Mouse (Mus musculus) limb, embryonic 12.5 days (tissue): Measurements from ENCODE around the gene Flcn. TPM values are rescaled to one million over a fixed set of nuclear protein-coding genes. Genes with fewer than 3 reads are reported as not detected.
A peak's percentile ranks its signal among the peaks of the same experiment; 100 is the strongest.

Experiments used
- ATAC-seq: fragments of 200-750 bp; cut with Nextera tagmentation; 2 replicates; pipeline ENCODE4 v1.8.0; 2017; ENCODE audit warnings: low read depth, moderate TSS enrichment; ENCODE audit not compliant: insufficient number of reproducible peaks, insufficient read depth, low FRiP score, low TSS enrichment
- H3K27ac ChIP-seq: fragments of 300-500 bp; sonication (generic); 2 replicates; pipeline ENCODE4 v1.5.1; 2016; ENCODE audit warnings: mild to moderate bottlenecking, moderate library complexity
- H3K27me3 ChIP-seq: fragments of 300-500 bp; sonication (generic); 2 replicates; pipeline ENCODE4 v1.6.1; 2016; ENCODE audit warnings: mild to moderate bottlenecking, moderate library complexity
- H3K36me3 ChIP-seq: fragments of 300-500 bp; sonication (generic); 2 replicates; pipeline ENCODE4 v1.6.1; 2016; ENCODE audit warnings: mild to moderate bottlenecking, moderate library complexity
- H3K4me1 ChIP-seq: fragments of 300-500 bp; sonication (generic); replicated peaks from 2 replicates; pipeline ENCODE4 v1.6.1; 2016
- H3K4me2 ChIP-seq: fragments of 300-500 bp; sonication (generic); 2 replicates; pipeline ENCODE4 v1.6.1; 2016; ENCODE audit warnings: mild to moderate bottlenecking, moderate library complexity
- H3K4me3 ChIP-seq: fragments of 300-500 bp; sonication (generic); replicated peaks from 2 replicates; pipeline ENCODE4 v1.5.1; 2016; ENCODE audit warnings: mild to moderate bottlenecking
- H3K9ac ChIP-seq: fragments of 300-500 bp; sonication (generic); replicated peaks from 2 replicates; pipeline ENCODE4 v1.6.1; 2016; ENCODE audit warnings: mild to moderate bottlenecking, moderate library complexity
- H3K9me3 ChIP-seq: fragments of 300-500 bp; sonication (generic); 2 replicates; pipeline ENCODE4 v1.6.1; 2016; ENCODE audit warnings: mild to moderate bottlenecking, moderate library complexity
- WGBS: fragments of 180-500 bp; shearing (Covaris S2); methylation state at CpG from one replicate; pipeline ENCODE4 v1.1.7; 2016; 5-methylcytosine and 5-hydroxymethylcytosine counted together
- polyA plus RNA-seq: library from polyadenylated mRNA; unstranded; fragments of >200 nt; fragmentation: Nextera tagmentation; extraction: Ambion mirVana; gene quantifications from 2 replicates; pipeline ENCODE4 v1.2.1, GENCODE M21; 2016

Flcn gene
- polyA plus RNA-seq, 1 experiment from 2014 or later, result 37.4 TPM

DNA sequence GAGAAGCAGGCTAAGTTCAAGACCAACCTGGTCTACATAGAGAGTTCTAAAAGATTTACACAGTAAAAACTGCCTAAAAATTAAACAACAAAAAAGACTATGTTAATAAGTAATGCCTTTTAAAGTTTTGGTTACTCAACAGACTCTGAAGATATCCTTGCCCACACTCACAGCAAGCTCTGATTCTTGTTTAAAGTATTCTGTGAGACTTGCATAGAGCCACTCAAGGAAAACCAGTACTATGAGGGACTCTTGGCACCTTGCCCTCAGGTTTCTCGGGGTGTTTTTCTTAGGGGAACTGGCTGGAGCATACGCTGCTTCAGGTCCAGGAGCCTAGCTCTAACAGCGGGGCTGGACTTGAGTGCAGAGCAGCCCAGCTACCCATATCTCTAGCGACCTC lies 30.4 kb downstream of the Flcn start:
- no peak for ATAC-seq
- 85% methylated on average over 4 of the region's 4 CpGs for WGBS

DNA sequence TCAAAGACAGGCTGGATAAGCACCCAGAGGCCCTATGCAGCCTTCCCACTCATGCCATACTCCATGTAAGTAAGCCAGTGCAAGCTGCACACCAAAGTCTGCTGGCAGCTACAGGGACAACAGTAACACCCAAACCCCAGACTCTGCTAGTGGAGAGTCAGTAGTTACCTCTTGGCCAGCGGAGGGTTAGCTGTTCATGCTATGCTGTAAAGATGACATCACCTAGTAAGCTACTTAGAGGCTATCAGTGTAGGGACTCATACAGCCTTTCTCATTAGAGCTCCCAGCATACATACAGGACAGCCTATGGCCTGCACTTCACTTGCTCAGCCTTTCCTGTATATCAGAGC lies 31.0 kb downstream of the Flcn start:
- Histone ChIP-seq H3K4me3 (no peak overlapping the region), H3K9me3 (no peaks in the 10 kb centered on the region), H3K4me2 (no peak overlapping the region), H3K36me3 (peaks cover 51% of the 10 kb centered on the region), H3K9ac (no peak overlapping the region), H3K27ac (no peak overlapping the region), H3K4me1 (no peaks in the 10 kb centered on the region), H3K27me3 (no peaks in the 10 kb centered on the region)
- no peak for ATAC-seq
- 85% methylated on average over 1 of the region's 1 CpGs for WGBS

More for the DNA sequence above, 30.4 kb downstream of the Flcn start:
- no peak overlapping the region for H3K27ac ChIP-seq
- H3K9me3 ChIP-seq, result no peaks in the 10 kb centered on the region
- H3K9ac ChIP-seq, result no peak overlapping the region
- H3K27me3 ChIP-seq, result no peaks in the 10 kb centered on the region
- no peak overlapping the region for H3K4me2 ChIP-seq
- no peak overlapping the region for H3K4me3 ChIP-seq
- no peaks in the 10 kb centered on the region for H3K4me1 ChIP-seq
- H3K36me3 ChIP-seq, result peaks cover 45% of the 10 kb centered on the region

DNA sequence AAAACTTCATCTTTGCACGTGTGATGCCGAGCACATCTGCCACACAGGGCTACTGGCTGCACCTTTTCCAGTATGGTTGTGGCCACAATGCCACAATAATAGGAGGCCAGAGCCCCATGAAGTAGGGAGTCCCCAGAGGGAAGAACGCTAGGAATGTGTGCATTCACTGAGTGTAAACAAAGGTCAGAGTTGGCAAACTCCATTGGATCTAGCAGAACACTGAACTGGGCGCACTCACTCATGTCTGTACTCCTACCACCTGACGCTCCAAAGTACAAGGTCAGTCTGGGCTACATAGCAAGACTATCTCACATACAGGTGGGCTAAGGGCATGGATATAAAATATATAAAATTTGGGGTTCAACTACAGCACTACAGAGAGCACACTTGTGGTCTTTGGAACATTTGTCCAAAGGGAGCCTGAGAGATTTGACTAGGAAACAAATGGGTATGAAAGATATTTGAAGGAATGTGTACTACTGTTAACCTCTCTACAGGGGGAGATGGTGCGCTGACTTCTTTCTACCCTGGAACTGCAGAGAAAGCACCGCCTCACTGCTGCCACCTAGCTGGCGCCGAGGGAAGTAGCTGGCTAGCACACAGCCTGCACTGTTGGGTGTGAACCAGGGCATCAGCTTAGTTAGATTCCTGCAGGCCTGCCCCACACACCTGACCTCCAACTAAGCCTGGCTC lies 31.5 kb downstream of the Flcn start:
- Histone ChIP-seq H3K27me3 (no peaks in the 10 kb centered on the region), H3K4me3 (no peak overlapping the region), H3K9me3 (no peaks in the 10 kb centered on the region), H3K27ac (no peak overlapping the region), H3K4me2 (no peak overlapping the region), H3K36me3 (peaks cover 56% of the 10 kb centered on the region), H3K9ac (no peak overlapping the region), H3K4me1 (no peaks in the 10 kb centered on the region)
- 60% methylated on average over 9 of the region's 9 CpGs for WGBS
- ATAC-seq, result 0 out of 2 replicates have a peak, but pooled peaks have one; percentile 56

DNA sequence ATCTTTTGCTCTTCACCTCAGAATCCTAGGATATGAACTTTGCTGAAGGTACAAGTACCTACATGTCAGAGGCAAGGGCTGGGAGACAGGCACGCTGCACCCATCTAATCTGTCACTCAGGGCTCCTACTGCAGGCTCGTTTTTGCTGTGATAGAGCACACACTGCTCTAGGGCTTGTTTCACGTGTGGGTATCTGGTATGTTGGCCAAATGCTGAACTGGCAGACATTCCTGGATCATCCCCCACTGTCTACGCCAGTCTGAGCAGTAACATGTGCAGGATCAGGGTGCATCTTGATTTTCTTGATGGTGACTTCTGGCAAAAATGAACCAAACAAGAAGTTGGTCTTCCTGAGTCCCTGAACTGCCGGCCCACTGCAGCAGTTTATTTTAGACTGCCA lies 32.6 kb downstream of the Flcn start:
- Histone ChIP-seq H3K9ac (no peak overlapping the region), H3K27me3 (no peaks in the 10 kb centered on the region), H3K4me1 (no peaks in the 10 kb centered on the region), H3K4me2 (no peak overlapping the region), H3K36me3 (peaks cover 66% of the 10 kb centered on the region), H3K9me3 (no peaks in the 10 kb centered on the region), H3K4me3 (no peak overlapping the region), H3K27ac (no peak overlapping the region)
- no peak for ATAC-seq
- 88% methylated on average over 5 of the region's 5 CpGs for WGBS

DNA sequence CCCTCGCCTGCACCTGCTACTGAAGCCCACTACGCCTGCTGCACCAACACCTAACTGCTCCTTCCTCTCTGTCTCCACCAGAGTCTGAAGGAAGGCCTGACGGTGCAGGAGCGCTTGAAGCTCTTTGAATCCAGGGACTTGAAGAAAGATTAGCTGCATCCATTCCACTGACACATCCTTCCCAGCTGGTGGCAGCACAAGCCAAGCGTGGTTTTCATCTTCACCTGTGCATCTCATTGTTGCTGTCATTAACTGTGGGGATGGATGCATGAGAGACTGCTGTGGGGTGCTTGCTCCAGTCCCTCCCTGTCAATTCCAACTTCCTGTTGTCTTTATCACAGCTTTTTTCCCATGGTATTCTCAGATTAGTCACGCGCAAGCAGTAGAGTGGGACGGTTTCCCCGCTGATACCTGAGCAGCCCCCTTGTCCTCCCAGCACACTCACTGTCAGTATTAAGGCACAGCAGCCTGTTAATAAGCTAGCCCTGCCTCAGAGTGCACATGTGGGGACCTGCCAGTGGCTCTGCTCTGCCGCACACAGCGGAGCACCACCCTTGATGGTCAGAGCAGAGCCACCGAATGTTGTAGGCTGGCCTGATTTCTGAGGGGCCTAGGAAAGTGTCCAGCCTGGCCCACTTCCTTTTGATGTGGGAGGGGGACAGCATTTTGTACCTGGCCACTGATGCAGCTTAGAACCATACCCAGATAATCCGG lies 34.2 kb downstream of the Flcn start:
- no peak overlapping the region for H3K9ac ChIP-seq
- peaks cover 83% of the 10 kb centered on the region for H3K36me3 ChIP-seq
- 89% methylated on average over 13 of the region's 13 CpGs for WGBS
- no peak for ATAC-seq
- H3K4me1 ChIP-seq, result no peaks in the 10 kb centered on the region
- H3K4me2 ChIP-seq, result no peak overlapping the region
- H3K27me3 ChIP-seq, result no peaks in the 10 kb centered on the region
- no peak overlapping the region for H3K27ac ChIP-seq
- no peak overlapping the region for H3K4me3 ChIP-seq
- H3K9me3 ChIP-seq, result no peaks in the 10 kb centered on the region

DNA sequence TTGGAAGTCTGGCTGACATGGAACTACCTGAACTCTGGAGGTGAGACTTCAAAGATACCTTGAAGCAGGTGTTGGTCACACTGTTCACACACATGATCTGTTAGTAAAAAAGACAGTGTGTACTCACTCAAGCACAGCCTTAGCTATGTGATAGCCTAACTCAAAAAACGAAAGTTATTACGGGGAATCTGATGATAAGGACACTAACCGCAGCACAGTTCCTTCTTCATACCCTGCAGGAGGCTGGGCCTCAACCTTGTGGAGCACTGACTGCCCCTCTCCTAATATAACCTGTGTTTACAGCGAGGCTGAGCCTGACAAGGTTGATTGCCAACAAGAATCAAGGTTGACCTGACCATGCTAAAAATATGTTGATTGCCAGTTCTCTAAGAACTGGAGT lies 35.3 kb downstream of the Flcn start:
- H3K4me1 ChIP-seq, result no peaks in the 10 kb centered on the region
- no peak overlapping the region for H3K9ac ChIP-seq
- H3K36me3 ChIP-seq, result peaks cover 93% of the 10 kb centered on the region
- H3K27ac ChIP-seq, result no peak overlapping the region
- no peak overlapping the region for H3K4me3 ChIP-seq
- no peaks in the 10 kb centered on the region for H3K27me3 ChIP-seq
- 93% methylated on average over 4 of the region's 4 CpGs for WGBS
- H3K9me3 ChIP-seq, result no peaks in the 10 kb centered on the region
- no peak for ATAC-seq
- no peak overlapping the region for H3K4me2 ChIP-seq

DNA sequence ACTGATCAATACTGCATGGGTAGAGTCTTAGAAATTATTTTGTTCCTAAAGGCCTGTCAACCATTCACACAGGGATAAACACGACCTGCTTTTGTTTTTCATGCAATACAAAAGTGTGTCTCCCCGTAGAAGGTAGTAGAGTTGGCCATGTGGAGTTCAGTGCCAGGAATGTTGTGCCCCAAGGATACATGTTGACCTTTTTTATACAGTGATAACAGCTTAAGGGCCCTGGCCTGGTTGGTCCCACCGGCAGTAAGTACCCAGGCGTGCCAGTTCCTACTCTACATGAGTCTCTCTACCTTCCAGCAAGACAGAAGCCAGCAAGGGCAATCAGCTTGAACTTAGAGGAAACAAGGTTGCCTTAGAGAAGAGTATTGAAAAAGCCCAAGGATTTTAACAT lies 36.9 kb downstream of the Flcn start:
- no peaks in the 10 kb centered on the region for H3K4me1 ChIP-seq
- no peaks in the 10 kb centered on the region for H3K9me3 ChIP-seq
- H3K27ac ChIP-seq, result no peak overlapping the region
- H3K27me3 ChIP-seq, result no peaks in the 10 kb centered on the region
- H3K9ac ChIP-seq, result no peak overlapping the region
- 91% methylated on average over 4 of the region's 4 CpGs for WGBS
- ATAC-seq, result no peak
- H3K4me2 ChIP-seq, result no peak overlapping the region
- no peak overlapping the region for H3K4me3 ChIP-seq
- peaks cover 99% of the 10 kb centered on the region for H3K36me3 ChIP-seq

DNA sequence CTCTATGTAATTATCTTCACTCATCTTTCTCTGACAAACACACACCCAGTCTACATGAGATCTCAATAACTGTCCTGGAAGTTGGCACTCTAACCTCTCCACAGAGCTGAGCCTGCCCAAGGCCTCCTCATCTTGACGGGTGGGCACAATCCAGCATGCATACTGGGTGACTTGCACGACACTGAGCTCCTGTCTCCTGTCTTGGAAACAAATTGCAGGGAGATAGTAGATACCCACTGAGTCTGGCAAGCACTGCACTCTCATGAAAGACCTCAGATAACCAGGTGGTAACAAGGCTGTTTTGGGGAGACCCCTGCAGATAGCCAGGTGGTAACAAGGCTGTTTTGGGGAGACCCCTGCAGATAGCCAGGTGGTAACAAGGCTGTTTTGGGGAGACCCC lies 37.5 kb downstream of the Flcn start:
- Histone ChIP-seq H3K27me3 (no peaks in the 10 kb centered on the region), H3K4me2 (no peak overlapping the region), H3K9ac (no peak overlapping the region), H3K4me3 (no peak overlapping the region), H3K36me3 (peaks cover 99% of the 10 kb centered on the region), H3K27ac (no peak overlapping the region), H3K4me1 (no peaks in the 10 kb centered on the region), H3K9me3 (no peaks in the 10 kb centered on the region)
- 86% methylated on average over 2 of the region's 2 CpGs for WGBS
- ATAC-seq, result no peak

DNA sequence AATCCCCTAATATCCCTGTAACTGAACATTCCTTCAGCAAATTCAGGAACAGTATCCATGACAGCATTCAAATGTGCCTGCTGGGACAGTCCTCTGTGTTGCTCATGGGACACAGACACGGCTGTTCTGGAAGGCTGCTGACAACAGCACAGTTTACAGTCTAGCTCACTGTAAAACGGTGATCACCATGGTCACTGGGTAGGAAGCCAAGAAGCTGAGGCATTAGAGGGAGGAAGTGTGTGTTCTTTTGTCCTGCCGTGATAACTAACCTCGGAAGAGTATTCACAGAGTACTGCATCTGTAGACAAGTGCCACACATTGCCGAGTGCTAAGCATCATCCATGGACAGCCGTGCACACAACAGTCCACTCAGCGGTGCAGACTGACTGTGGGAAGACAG lies 39.1 kb downstream of the Flcn start:
- no peaks in the 10 kb centered on the region for H3K9me3 ChIP-seq
- no peak overlapping the region for H3K9ac ChIP-seq
- no peak for ATAC-seq
- peaks cover 97% of the 10 kb centered on the region for H3K36me3 ChIP-seq
- H3K4me3 ChIP-seq, result no peak overlapping the region
- H3K27me3 ChIP-seq, result no peaks in the 10 kb centered on the region
- 93% methylated on average over 7 of the region's 7 CpGs for WGBS
- no peak overlapping the region for H3K4me2 ChIP-seq
- no peak overlapping the region for H3K27ac ChIP-seq
- no peaks in the 10 kb centered on the region for H3K4me1 ChIP-seq

DNA sequence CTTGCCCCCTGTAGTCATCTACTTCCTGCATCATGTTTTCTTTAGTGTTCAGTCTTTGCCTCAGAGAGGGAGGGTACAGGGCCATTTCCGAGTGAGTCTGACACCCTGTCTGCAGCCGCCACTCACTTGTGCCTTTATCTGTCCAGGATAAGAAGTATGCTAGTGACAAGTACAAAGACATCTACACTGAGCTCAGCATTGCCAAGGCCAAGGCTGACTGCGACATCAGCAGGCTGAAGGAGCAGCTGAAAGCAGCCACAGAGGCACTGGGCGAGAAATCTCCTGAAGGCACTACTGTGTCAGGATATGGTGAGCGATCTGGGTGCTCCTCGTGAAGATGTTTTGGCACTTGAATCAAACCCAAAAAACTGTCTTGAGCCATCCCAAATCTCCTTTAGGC lies 40.1 kb downstream of the Flcn start:
- Histone ChIP-seq H3K27ac (no peak overlapping the region), H3K4me2 (no peak overlapping the region), H3K9ac (no peak overlapping the region), H3K4me1 (no peaks in the 10 kb centered on the region), H3K36me3 (peaks cover 97% of the 10 kb centered on the region), H3K4me3 (no peak overlapping the region), H3K27me3 (no peaks in the 10 kb centered on the region), H3K9me3 (no peaks in the 10 kb centered on the region)
- WGBS, result 92% methylated on average over 6 of the region's 6 CpGs
- no peak for ATAC-seq

DNA sequence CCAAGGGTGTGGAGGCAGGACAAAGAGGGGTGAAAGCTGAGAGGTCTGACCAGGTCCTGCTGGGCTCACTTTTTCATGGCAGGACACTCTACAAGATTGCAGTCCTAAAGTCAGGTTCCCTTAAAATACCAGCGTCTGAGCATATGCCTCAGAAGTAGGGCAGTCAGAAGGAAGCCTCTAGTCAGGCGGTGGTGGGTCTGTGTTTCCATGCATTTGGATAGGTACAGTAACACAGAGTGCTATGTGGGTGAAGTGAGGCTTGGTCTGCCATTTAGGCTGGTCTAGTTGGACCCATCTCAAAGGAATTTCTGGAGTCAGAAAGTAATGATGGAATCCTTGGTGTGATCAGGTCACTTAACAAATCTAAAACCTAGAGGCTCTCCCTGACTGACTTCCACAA lies 40.5 kb downstream of the Flcn start:
- no peak for ATAC-seq
- H3K36me3 ChIP-seq, result peaks cover 97% of the 10 kb centered on the region

DNA sequence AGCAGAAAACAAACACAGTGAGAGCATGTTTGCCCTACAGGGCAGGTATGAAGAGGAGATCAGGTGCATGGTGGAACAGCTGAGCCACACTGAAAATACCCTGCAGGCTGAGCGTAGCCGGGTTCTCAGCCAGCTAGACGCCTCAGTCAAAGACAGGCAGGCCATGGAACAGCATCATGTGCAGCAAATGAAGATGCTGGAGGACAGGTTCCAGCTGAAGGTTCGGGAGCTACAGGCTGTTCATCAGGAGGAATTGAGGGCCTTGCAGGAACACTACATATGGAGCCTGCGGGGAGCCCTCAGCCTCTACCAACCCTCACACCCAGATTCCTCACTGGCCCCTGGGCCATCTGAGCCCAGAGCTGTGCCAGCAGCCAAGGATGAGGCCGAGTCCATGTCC lies 49.0 kb downstream of the Flcn start:
- H3K9ac ChIP-seq, result no peak overlapping the region
- H3K4me3 ChIP-seq, result no peak overlapping the region
- WGBS, result 96% methylated on average over 6 of the region's 6 CpGs
- no peak overlapping the region for H3K27ac ChIP-seq
- H3K4me1 ChIP-seq, result no peaks in the 10 kb centered on the region
- no peak overlapping the region for H3K4me2 ChIP-seq
- ATAC-seq, result no peak
- H3K9me3 ChIP-seq, result no peaks in the 10 kb centered on the region
- H3K36me3 ChIP-seq, result peaks cover 95% of the 10 kb centered on the region
- H3K27me3 ChIP-seq, result no peaks in the 10 kb centered on the region

More for the DNA sequence above, 40.5 kb downstream of the Flcn start:
- Histone ChIP-seq H3K9ac (no peak overlapping the region), H3K9me3 (no peaks in the 10 kb centered on the region), H3K4me3 (no peak overlapping the region), H3K4me2 (no peak overlapping the region), H3K4me1 (no peaks in the 10 kb centered on the region), H3K27me3 (no peaks in the 10 kb centered on the region), H3K27ac (no peak overlapping the region)
- WGBS, result 93% methylated on average over 2 of the region's 2 CpGs
